Mouse (Mus musculus): ENCODE measurements around the gene Olfr71.

- TF ChIP-seq CTCF (IDR thresholded peaks at IDR 0.05; ENCODE audit: control insufficient read depth, insufficient read depth, insufficient read length) (no peak), USF1 (IDR thresholded peaks at IDR 0.05; ENCODE audit: low read depth) (no peak), FOSL1 (IDR thresholded peaks at IDR 0.05; ENCODE audit: insufficient read depth, low read length, poor library complexity, severe bottlenecking) (no peak), CEBPB (IDR thresholded peaks at IDR 0.05; ENCODE audit: low read depth) (no peak), MAX (IDR thresholded peaks at IDR 0.05) (no peak)
Observed at GRCm38 (mm10) chr4:43713652-43714219, 3.7 kb upstream of the Olfr71 start.

Data from C2C12 (cell line).